9 mouse cellular contexts compared by ENCODE assay signal in the genomic region with DNA sequence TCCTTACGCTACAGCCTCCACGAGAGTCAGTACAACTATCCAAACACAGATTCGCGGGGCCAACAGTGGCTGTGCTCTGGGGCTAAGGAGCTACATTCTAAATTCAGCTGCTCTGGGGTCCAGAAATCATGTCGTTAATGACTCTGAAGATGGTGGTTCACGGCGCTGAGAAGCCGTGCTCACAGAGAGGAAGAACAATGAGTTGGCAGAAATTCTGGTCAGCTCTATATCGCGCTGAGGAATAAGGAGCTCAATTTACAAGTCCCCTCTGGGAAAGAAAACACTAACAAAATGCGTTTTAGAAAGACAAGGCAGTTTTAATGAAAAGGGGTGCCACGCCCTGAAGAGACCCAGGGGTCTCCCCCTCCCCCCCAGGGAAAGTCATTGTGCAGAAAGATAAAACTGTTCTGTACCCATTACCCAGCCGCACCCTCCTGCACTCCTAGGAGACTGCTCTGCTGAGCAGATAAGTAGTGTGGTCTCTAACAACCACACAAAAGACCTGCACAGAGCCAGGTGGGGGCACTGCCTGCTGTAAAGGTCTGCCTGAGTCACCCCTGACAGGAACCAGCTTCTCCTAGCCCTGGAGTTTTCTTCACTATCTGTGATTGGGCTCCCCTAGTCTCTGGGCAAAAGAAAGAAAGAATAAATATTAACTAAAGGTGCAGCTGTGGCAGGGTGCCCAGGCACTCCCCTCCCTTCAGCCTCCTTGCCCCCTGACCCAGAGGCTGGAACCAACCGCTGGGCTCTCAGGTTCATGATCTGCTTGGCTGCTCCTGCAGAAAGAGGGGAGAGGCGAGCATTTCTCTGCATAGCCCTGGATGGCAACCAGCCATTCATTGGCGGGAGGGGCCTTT. TPM values are rescaled to one million over a fixed set of nuclear protein-coding genes. Genes with fewer than 3 reads are reported as not detected.
DNase-seq lines count a peak whose midpoint lies in the region; ATAC-seq and TF ChIP-seq lines count a peak whose summit lies in the region.
"Had no signal": no experiment of that assay in that cellular context is flagged by ENCODE, and none has a peak within 500 bp of the region (broad histone marks: within the 10 kb centered on the region; RNA-seq: fewer than 3 reads in every experiment).

No protein-coding gene starts in this region.

- WGBS in heart, embryonic 16.5 days = 58% methylated on average over 16 of the region's 16 CpGs
- 57% methylated on average over 16 of the region's 16 CpGs for WGBS in embryonic facial prominence, embryonic 14.5 days
- 19% methylated on average over 16 of the region's 16 CpGs for WGBS in liver, embryonic 12.5 days (ENCODE audit: insufficient replicate concordance)

- no peak for TF ChIP-seq CTCF in left cerebral cortex, adult 2 months (IDR thresholded peaks at IDR 0.05)

- no peaks in the 10 kb centered on the region for H3K36me3 ChIP-seq in heart, embryonic 16.5 days (ENCODE audit: control insufficient read depth, insufficient read depth)
- no peaks in the 10 kb centered on the region for H3K36me3 ChIP-seq in embryonic facial prominence, embryonic 14.5 days (ENCODE audit: control insufficient read depth, insufficient read depth, low read length)
- no peaks in the 10 kb centered on the region for H3K36me3 ChIP-seq in liver, embryonic 12.5 days
- H3K36me3 ChIP-seq: limb, embryonic 12.5 days had no signal

- DNase-seq in heart, postnatal 10 days = no peak
- DNase-seq in embryonic facial prominence, embryonic 14.5 days (ENCODE audit: low spot score) = no peak
- DNase-seq in spleen, postnatal 4 days (ENCODE audit: low spot score in 2 of 2) = peak; percentile 66 to 78
- DNase-seq in left cerebral cortex, adult 2 months (ENCODE audit: extremely low spot score in 1 of 2, low spot score in 2 of 2) = no peak
- no peak for DNase-seq in cerebellum, adult 11 months
- DNase-seq in right cerebral cortex, postnatal 10 days (ENCODE audit: low spot score in 2 of 2) = no peak

- H3K9me3 ChIP-seq in heart, embryonic 16.5 days (replicated peaks; ENCODE audit: control insufficient read depth, low read length) = no peaks in the 10 kb centered on the region
- H3K9me3 ChIP-seq in embryonic facial prominence, embryonic 14.5 days (ENCODE audit: control insufficient read depth, low read length) = no peaks in the 10 kb centered on the region
- H3K9me3 ChIP-seq in liver, embryonic 12.5 days (replicated peaks) = no peaks in the 10 kb centered on the region
- H3K9me3 ChIP-seq: limb, embryonic 12.5 days had no signal

- H3K27me3 ChIP-seq in heart, embryonic 16.5 days (ENCODE audit: control insufficient read depth, insufficient read depth, low read length) = no peaks in the 10 kb centered on the region
- H3K27me3 ChIP-seq in embryonic facial prominence, embryonic 14.5 days (replicated peaks; ENCODE audit: control insufficient read depth, insufficient read depth, low read length) = no peaks in the 10 kb centered on the region
- no peaks in the 10 kb centered on the region for H3K27me3 ChIP-seq in liver, embryonic 12.5 days (replicated peaks)
- H3K27me3 ChIP-seq: limb, embryonic 12.5 days had no signal

- intact Hi-C loops in heart, postnatal 10 days (cut with DNase I) = no loop called here
- intact Hi-C loops in left cerebral cortex, adult 2 months (cut with DNase I) = no loop called here

- H3K4me3 ChIP-seq in heart, embryonic 16.5 days (ENCODE audit: low read length) = no peak overlapping the region
- H3K4me3 ChIP-seq in embryonic facial prominence, embryonic 14.5 days (ENCODE audit: low read depth, low read length) = no peak overlapping the region
- H3K4me3 ChIP-seq in liver, embryonic 12.5 days = peak overlapping the region; percentile 40
- H3K4me3 ChIP-seq in left cerebral cortex, adult 2 months = no peak overlapping the region
- H3K4me3 ChIP-seq: limb, embryonic 12.5 days had no signal

- H3K4me2 ChIP-seq in heart, embryonic 16.5 days (ENCODE audit: low read depth, low read length) = peak overlapping the region; percentile 33
- no peak overlapping the region for H3K4me2 ChIP-seq in embryonic facial prominence, embryonic 14.5 days (ENCODE audit: low read depth, low read length)
- H3K4me2 ChIP-seq in liver, embryonic 12.5 days = peak overlapping the region; percentile 70
- H3K4me2 ChIP-seq: limb, embryonic 12.5 days had no signal

- H3K9ac ChIP-seq in heart, embryonic 16.5 days (ENCODE audit: low read length) = no peak overlapping the region
- H3K9ac ChIP-seq in embryonic facial prominence, embryonic 14.5 days (ENCODE audit: low read depth, low read length) = no peak overlapping the region
- peak overlapping the region; percentile 68 for H3K9ac ChIP-seq in liver, embryonic 12.5 days
- H3K9ac ChIP-seq: limb, embryonic 12.5 days had no signal

- peak overlapping the region; percentile 34 for H3K27ac ChIP-seq in heart, embryonic 16.5 days (ENCODE audit: low read length)
- H3K27ac ChIP-seq in embryonic facial prominence, embryonic 14.5 days (replicated peaks; ENCODE audit: low read depth, low read length) = no peak overlapping the region
- peak overlapping the region; percentile 94 for H3K27ac ChIP-seq in liver, embryonic 12.5 days
- H3K27ac ChIP-seq in left cerebral cortex, adult 2 months = no peak overlapping the region
- H3K27ac ChIP-seq: limb, embryonic 12.5 days had no signal

- peaks cover 9% of the 10 kb centered on the region for H3K4me1 ChIP-seq in heart, embryonic 16.5 days (ENCODE audit: control insufficient read depth, insufficient read depth, low read length)
- 0 out of 2 replicates have a peak, but pooled peaks cover 4% of the 10 kb centered on the region for H3K4me1 ChIP-seq in embryonic facial prominence, embryonic 14.5 days (ENCODE audit: control insufficient read depth, insufficient read depth, low read length)
- H3K4me1 ChIP-seq in liver, embryonic 12.5 days = peaks cover 72% of the 10 kb centered on the region

- 0 out of 2 replicates have a peak, but pooled peaks have one; percentile 45 for ATAC-seq in heart, embryonic 16.5 days (replicated peaks; ENCODE audit: extremely low read depth, insufficient read depth, low FRiP score)
- ATAC-seq in embryonic facial prominence, embryonic 14.5 days (ENCODE audit: low read depth) = peak; percentile 38; the same call in 1 of the 2 replicates
- peak; percentile 93 for ATAC-seq in liver, embryonic 12.5 days

RNA-seq across cellular contexts. Expression of a gene that starts 26.0 kb away (rescaled TPM):
- polyA plus RNA-seq in heart, embryonic 16.5 days (2015; fragmentation: Nextera tagmentation; extraction: Ambion mirVana) = 0.37 and 0.41 TPM in 2 replicates
- not detected for total RNA-seq in heart, postnatal 10 days (2021)
- 17.6 and 17.9 TPM in 2 replicates for polyA plus RNA-seq in embryonic facial prominence, embryonic 14.5 days (2014; fragmentation: Nextera tagmentation; extraction: Ambion mirVana)
- polyA plus RNA-seq in liver, embryonic 12.5 days (2016; fragmentation: Nextera tagmentation; extraction: Ambion mirVana) = 0.11 and 0.12 TPM in 2 replicates
- 100 to 1,000 TPM; 219 to 227 TPM for total RNA-seq in left cerebral cortex, adult 2 months (2021)

RNA-seq across cellular contexts. Expression of a gene that starts 26.5 kb away (rescaled TPM):
- 136 and 142 TPM in 2 replicates for polyA plus RNA-seq in heart, embryonic 16.5 days (2015; fragmentation: Nextera tagmentation; extraction: Ambion mirVana)
- total RNA-seq in heart, postnatal 10 days (2021) = 100 to 1,000 TPM; 107 to 127 TPM
- polyA plus RNA-seq in embryonic facial prominence, embryonic 14.5 days (2014; fragmentation: Nextera tagmentation; extraction: Ambion mirVana) = 65.6 and 66.3 TPM in 2 replicates
- 67.1 and 78.5 TPM in 2 replicates for polyA plus RNA-seq in liver, embryonic 12.5 days (2016; fragmentation: Nextera tagmentation; extraction: Ambion mirVana)
- 10 to 100 TPM; 73.7 to 82.1 TPM for total RNA-seq in left cerebral cortex, adult 2 months (2021)

Comparison
In these comparisons a context has a peak if more than half of its experiments do, and no peak if none do; other contexts are left out.
1. ATAC-seq: peak in every context shown above with its lines; median percentile 93 in liver, embryonic 12.5 days; 45 in heart, embryonic 16.5 days; 38 in embryonic facial prominence, embryonic 14.5 days.
2. H3K27ac ChIP-seq: peak in heart, embryonic 16.5 days (single experiment) and liver, embryonic 12.5 days (single experiment); none in embryonic facial prominence, embryonic 14.5 days (single experiment) and left cerebral cortex, adult 2 months (single experiment).
3. DNase-seq: peak in spleen, postnatal 4 days (2 of 2); none in heart, postnatal 10 days (0 of 2), embryonic facial prominence, embryonic 14.5 days (single experiment), left cerebral cortex, adult 2 months (0 of 2), cerebellum, adult 11 months (single experiment) and right cerebral cortex, postnatal 10 days (0 of 2).
4. RNA of a gene that starts 26.0 kb away (polyA plus RNA-seq): 17.6 to 17.9 TPM in embryonic facial prominence, embryonic 14.5 days; 0.37 to 0.41 TPM in heart, embryonic 16.5 days and 0.11 to 0.12 TPM in liver, embryonic 12.5 days; every median in the first group is over 10 times any median in the second.